Mouse (Mus musculus) kidney, embryonic 14.5 days (tissue): ENCODE data around the gene Cdc40. TPM values are rescaled to one million over a fixed set of nuclear protein-coding genes. Genes with fewer than 3 reads are reported as not detected.
"Not testable (repeated sequence)": the region's sequence is repeated elsewhere in the genome, so short reads cannot be mapped to it uniquely, and the experiment has no call there.

Experiments
- ATAC-seq: fragments of 200-750 bp; cut with Nextera tagmentation; 2 replicates; pipeline ENCODE4 v1.8.0; 2017; ENCODE audit warnings: moderate number of reproducible peaks, mild to moderate bottlenecking, moderate TSS enrichment, moderate library complexity; ENCODE audit not compliant: low FRiP score, low TSS enrichment
- H3K27ac ChIP-seq: fragments of 300-500 bp; sonication (generic); 2 replicates; pipeline ENCODE4 v1.5.1; 2014; ENCODE audit warnings: low read depth, mild to moderate bottlenecking, low read length, moderate library complexity, mixed read lengths
- H3K27me3 ChIP-seq: fragments of 300-500 bp; sonication (generic); 2 replicates; pipeline ENCODE4 v1.6.1; 2014; ENCODE audit warnings: mild to moderate bottlenecking, low read length; ENCODE audit not compliant: control insufficient read depth, insufficient read depth
- H3K36me3 ChIP-seq: fragments of 300-500 bp; sonication (generic); 2 replicates; pipeline ENCODE4 v1.6.1; 2014; ENCODE audit warnings: low read length, mixed read lengths; ENCODE audit not compliant: control insufficient read depth, insufficient read depth
- H3K4me1 ChIP-seq: fragments of 300-500 bp; sonication (generic); 2 replicates; pipeline ENCODE4 v1.6.1; 2014; ENCODE audit warnings: low read length, mixed read lengths; ENCODE audit not compliant: control insufficient read depth, insufficient read depth
- H3K4me2 ChIP-seq: fragments of 300-500 bp; sonication (generic); replicated peaks from 2 replicates; pipeline ENCODE4 v1.6.1; 2014; ENCODE audit warnings: low read depth, mild to moderate bottlenecking, low read length
- H3K4me3 ChIP-seq: fragments of 300-500 bp; sonication (generic); 2 replicates; pipeline ENCODE4 v1.5.1; 2014; ENCODE audit warnings: mild to moderate bottlenecking, low read length
- H3K9ac ChIP-seq: fragments of 300-500 bp; sonication (generic); 2 replicates; pipeline ENCODE4 v1.6.1; 2014; ENCODE audit warnings: low read depth, mild to moderate bottlenecking, low read length, moderate library complexity
- H3K9me3 ChIP-seq: fragments of 300-500 bp; sonication (generic); 2 replicates; pipeline ENCODE4 v1.6.1; 2016; ENCODE audit warnings: low read length; ENCODE audit not compliant: control insufficient read depth
- WGBS: fragments of 180-500 bp; shearing (Covaris S2); extraction: QIAGEN DNeasy Blood & Tissue Kit; methylation state at CpG from one replicate; pipeline ENCODE4 v1.1.7; 2014; 5-methylcytosine and 5-hydroxymethylcytosine counted together
- polyA plus RNA-seq: library from polyadenylated mRNA; unstranded; fragments of >200 nt; fragmentation: Nextera tagmentation; extraction: Ambion mirVana; gene quantifications from 2 replicates; pipeline ENCODE4 v1.2.1, GENCODE M21; 2014

Cdc40 gene
- polyA plus RNA-seq, 1 experiment from 2014 or later: 42.1 TPM

- Histone ChIP-seq H3K9me3 (no peaks in the 10 kb centered on the region), H3K27me3 (no peaks in the 10 kb centered on the region), H3K4me2 (no peak overlapping the region), H3K9ac (no peak overlapping the region), H3K4me1 (no peaks in the 10 kb centered on the region), H3K36me3 (peaks cover 4% of the 10 kb centered on the region; the same call in 1 of the 2 replicates), H3K27ac (no peak overlapping the region), H3K4me3 (no peak overlapping the region)
- no peak for ATAC-seq
- 84% methylated on average over 6 of the region's 6 CpGs for WGBS
These were observed 57.2 kb downstream of the Cdc40 start for GRCm38 (mm10) chr10:40825952-40826351.

GRCm38 (mm10) chr10:40816471-40816870 lies 66.6 kb downstream of the Cdc40 start:
- Histone ChIP-seq H3K9me3 (no peaks in the 10 kb centered on the region), H3K36me3 (no peaks in the 10 kb centered on the region), H3K9ac (no peak overlapping the region), H3K4me2 (no peak overlapping the region), H3K4me3 (no peak overlapping the region), H3K4me1 (no peaks in the 10 kb centered on the region), H3K27ac (no peak overlapping the region), H3K27me3 (no peaks in the 10 kb centered on the region)
- WGBS: 54% methylated on average over 6 of the region's 6 CpGs
- no peak for ATAC-seq

GRCm38 (mm10) chr10:40813627-40814026 lies 69.5 kb downstream of the Cdc40 start:
- H3K9ac ChIP-seq: no peak overlapping the region
- no peak for ATAC-seq
- H3K9me3 ChIP-seq: no peaks in the 10 kb centered on the region
- H3K4me3 ChIP-seq: no peak overlapping the region
- H3K27ac ChIP-seq: no peak overlapping the region
- H3K27me3 ChIP-seq: no peaks in the 10 kb centered on the region
- H3K4me2 ChIP-seq: no peak overlapping the region
- H3K36me3 ChIP-seq: no peaks in the 10 kb centered on the region
- 67% methylated on average over 4 of the region's 4 CpGs for WGBS
- no peaks in the 10 kb centered on the region for H3K4me1 ChIP-seq

- H3K27ac ChIP-seq, H3K27me3 ChIP-seq, H3K4me3 ChIP-seq, ATAC-seq, H3K9me3 ChIP-seq, H3K4me2 ChIP-seq, H3K9ac ChIP-seq, H3K36me3 ChIP-seq, H3K4me1 ChIP-seq: not testable (repeated sequence)
- WGBS: 47% methylated on average over 5 of the region's 5 CpGs
These were observed 73.7 kb downstream of the Cdc40 start for GRCm38 (mm10) chr10:40809411-40809910.

- Histone ChIP-seq H3K27ac (no peak overlapping the region), H3K36me3 (no peaks in the 10 kb centered on the region), H3K9ac (no peak overlapping the region), H3K9me3 (no peaks in the 10 kb centered on the region), H3K4me1 (no peaks in the 10 kb centered on the region), H3K4me2 (no peak overlapping the region), H3K4me3 (no peak overlapping the region), H3K27me3 (no peaks in the 10 kb centered on the region)
- no peak for ATAC-seq
- WGBS: 88% methylated on average over 4 of the region's 4 CpGs
These were observed 76.9 kb downstream of the Cdc40 start for GRCm38 (mm10) chr10:40806221-40806620.

GRCm38 (mm10) chr10:40805221-40805620 lies 77.9 kb downstream of the Cdc40 start:
- ATAC-seq: no peak
- Histone ChIP-seq H3K9ac (no peak overlapping the region), H3K4me3 (no peak overlapping the region), H3K36me3 (no peaks in the 10 kb centered on the region), H3K4me1 (no peaks in the 10 kb centered on the region), H3K9me3 (no peaks in the 10 kb centered on the region), H3K4me2 (no peak overlapping the region), H3K27me3 (no peaks in the 10 kb centered on the region), H3K27ac (no peak overlapping the region)
- WGBS: 87% methylated on average over 1 of the region's 1 CpGs

- ATAC-seq: no peak
- no peak overlapping the region for H3K4me3 ChIP-seq
- no peak overlapping the region for H3K27ac ChIP-seq
- 77% methylated on average over 3 of the region's 3 CpGs for WGBS
- H3K4me2 ChIP-seq: no peak overlapping the region
- H3K4me1 ChIP-seq: no peaks in the 10 kb centered on the region
- no peak overlapping the region for H3K9ac ChIP-seq
- peaks cover 2% of the 10 kb centered on the region; the same call in 1 of the 2 replicates for H3K9me3 ChIP-seq
- H3K36me3 ChIP-seq: no peaks in the 10 kb centered on the region
- no peaks in the 10 kb centered on the region for H3K27me3 ChIP-seq
These were observed 91.0 kb downstream of the Cdc40 start for GRCm38 (mm10) chr10:40792115-40792514.

GRCm38 (mm10) chr10:40790406-40790805 lies 92.7 kb downstream of the Cdc40 start:
- WGBS: 73% methylated on average over 3 of the region's 3 CpGs
- no peak for ATAC-seq
- Histone ChIP-seq H3K27ac (no peak overlapping the region), H3K4me2 (no peak overlapping the region), H3K27me3 (no peaks in the 10 kb centered on the region), H3K9me3 (peaks cover 3% of the 10 kb centered on the region; the same call in 1 of the 2 replicates), H3K36me3 (no peaks in the 10 kb centered on the region), H3K4me3 (no peak overlapping the region), H3K9ac (no peak overlapping the region), H3K4me1 (no peaks in the 10 kb centered on the region)
